ENCODE assay signal across 8 mouse cellular contexts in genomic region chr11:85382055-85382454, GRCm38 (mm10). TPM values are rescaled to one million over a fixed set of nuclear protein-coding genes. Genes with fewer than 3 reads are reported as not detected.
A peak's percentile ranks its signal among the peaks of the same experiment; 100 is the strongest.
DNase-seq lines count a peak whose midpoint lies in the region; TF ChIP-seq lines count a peak whose summit lies in the region.

No protein-coding gene starts in this region.

- H3K27me3 ChIP-seq in liver, adult 2 months (ENCODE audit: control insufficient read depth, insufficient read depth, low read length) = no peaks in the 10 kb centered on the region

- TF ChIP-seq POLR2A in liver, adult 2 months (IDR thresholded peaks at IDR 0.05; ENCODE audit: extremely low read depth, insufficient read depth, low read length) = no peak

- peaks cover 2% of the 10 kb centered on the region; the same call in 1 of the 2 replicates for H3K36me3 ChIP-seq in liver, adult 2 months (ENCODE audit: control insufficient read depth, insufficient read depth, low read length)

- WGBS in liver, adult 2 months = 12% methylated on average over 4 of the region's 4 CpGs

- no peak overlapping the region for H3K27ac ChIP-seq in gastrocnemius, adult 2 months
- H3K27ac ChIP-seq in liver, adult 2 months (replicated peaks; ENCODE audit: insufficient read depth, low read depth, low read length) = no peak overlapping the region

- H3K79me2 ChIP-seq in liver, adult 2 months (ENCODE audit: control insufficient read depth, insufficient read depth, low read length) = no peaks in the 10 kb centered on the region

- peak; percentile 94 for TF ChIP-seq CTCF in gastrocnemius, adult 2 months (IDR thresholded peaks at IDR 0.05)
- TF ChIP-seq CTCF in liver, adult 2 months (IDR thresholded peaks at IDR 0.05; ENCODE audit: low read depth, low read length) = peak; percentile 85

- H3K9ac ChIP-seq in liver, adult 2 months (ENCODE audit: low read depth, low read length) = no peak overlapping the region

- intact Hi-C loops in gastrocnemius, adult 2 months (cut with DNase I) = loop anchor here (5.0 kb wide), 3 partner anchors 85 to 460 kb away; no protein-coding TSS in a partner anchor

- DNase-seq in B cell, adult 2 months = peak; percentile 68 to 69
- peak; percentile 67 for DNase-seq in R1 (ENCODE audit: low read depth, low spot score)
- DNase-seq in cerebellum, postnatal 25 days = peak; percentile 78 to 83
- DNase-seq in gastrocnemius, adult 2 months = peak; percentile 72
- peak; percentile 77 for DNase-seq in kidney, adult 9 months
- peak; percentile 45 for DNase-seq in liver, adult 2 months (ENCODE audit: extremely low read depth, low read depth, low spot score)
- peak; percentile 60 for DNase-seq in ovary, postnatal 36 days (ENCODE audit: low spot score)
- DNase-seq in thymus, postnatal 36 days = peak; percentile 56 to 63

- no peaks in the 10 kb centered on the region for H3K4me1 ChIP-seq in liver, adult 2 months (ENCODE audit: control insufficient read depth, insufficient read depth, low read length)

- no peak overlapping the region for H3K4me3 ChIP-seq in gastrocnemius, adult 2 months
- H3K4me3 ChIP-seq in liver, adult 2 months (ENCODE audit: insufficient read depth, low read depth, low read length) = no peak overlapping the region

RNA-seq across cellular contexts. Expression of gene Bcas3, which starts 29.1 kb away (rescaled TPM):
- 10 to 100 TPM; 39.6 to 46.6 TPM for total RNA-seq in gastrocnemius, adult 2 months (2021)
- 21.4 and 25.4 TPM in 2 replicates for total RNA-seq in liver, adult 2 months (2014; rRNA removed)
- 16.5 and 19.5 TPM in 2 replicates for polyA plus RNA-seq in liver, adult 2 months (2012; rRNA removed)
